Mouse (Mus musculus): Measurements from ENCODE around the gene Sspn.

Gene Sspn

DNA sequence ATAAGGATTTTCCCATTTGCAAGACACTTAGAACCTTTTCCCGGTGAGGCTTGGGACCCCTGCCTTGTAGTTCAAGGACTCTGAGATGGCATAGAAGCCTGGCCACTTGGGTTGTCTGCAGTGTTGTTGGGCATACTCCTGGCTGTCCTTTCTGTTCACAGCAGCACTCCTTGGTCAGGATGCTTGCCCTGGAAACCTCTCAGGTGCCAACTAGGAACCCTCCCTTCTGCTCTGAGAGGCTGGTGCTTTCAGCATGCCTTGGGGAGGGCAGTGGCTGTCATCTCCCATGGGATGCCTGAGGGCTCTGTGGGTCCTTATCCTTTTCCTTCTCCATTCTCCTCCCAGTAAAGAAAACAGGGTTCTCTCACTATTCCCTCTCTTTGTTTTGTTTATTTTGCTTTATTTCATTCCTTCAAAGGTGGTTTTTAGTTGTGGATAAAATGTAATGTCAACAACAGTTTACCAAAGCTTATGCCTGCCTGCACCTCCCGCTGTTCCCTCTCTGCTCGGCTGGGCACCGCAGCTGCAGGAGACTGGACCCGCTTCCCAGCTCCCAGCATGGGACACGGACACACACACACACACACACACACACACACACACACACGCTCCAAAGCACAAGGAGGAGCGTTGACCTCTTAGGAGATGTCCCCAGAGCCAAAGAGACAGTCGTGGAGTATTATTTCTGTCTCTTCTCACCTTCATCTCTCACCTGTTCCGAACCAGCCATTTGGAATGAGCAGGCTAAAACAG is 77.9 kb downstream of the Sspn start:
- no peak for TF ChIP-seq GATA4 (IDR thresholded peaks at IDR 0.05; ENCODE audit: insufficient replicate concordance, low read length)

DNA sequence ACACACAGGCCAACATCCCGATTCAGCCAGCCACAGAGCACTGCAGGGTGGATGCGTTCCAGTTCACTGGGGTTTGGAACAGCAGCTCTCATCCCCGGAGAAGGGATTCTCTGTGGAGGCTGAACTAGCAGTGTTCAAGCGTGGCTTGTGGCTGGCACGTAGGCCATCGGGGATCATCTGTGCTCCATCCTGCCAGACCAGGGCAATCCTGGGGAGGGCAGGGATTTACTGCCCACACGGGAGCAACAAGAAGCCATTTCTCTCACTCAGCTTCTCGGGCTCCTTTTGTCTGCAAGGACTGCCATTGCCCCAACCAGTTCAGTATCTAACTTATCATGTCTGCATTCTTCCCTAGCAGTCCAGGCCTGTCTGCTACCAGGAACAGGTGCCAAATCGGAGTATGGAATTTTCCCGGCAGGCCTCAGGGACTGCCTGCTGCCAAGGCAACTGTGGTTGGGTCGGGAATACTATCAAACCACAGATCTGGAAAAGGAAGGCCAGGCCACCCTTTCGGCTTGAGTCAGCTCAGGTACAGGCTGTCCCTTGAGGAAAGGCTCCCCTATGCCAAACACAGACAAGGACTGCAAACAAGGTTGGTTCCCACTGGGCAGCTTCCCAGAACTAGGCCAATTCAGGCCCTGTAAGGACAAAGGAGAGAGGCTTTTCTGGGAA is 78.8 kb downstream of the Sspn start:
- no peak for TF ChIP-seq GATA4 (IDR thresholded peaks at IDR 0.05; ENCODE audit: insufficient replicate concordance, low read length)

DNA sequence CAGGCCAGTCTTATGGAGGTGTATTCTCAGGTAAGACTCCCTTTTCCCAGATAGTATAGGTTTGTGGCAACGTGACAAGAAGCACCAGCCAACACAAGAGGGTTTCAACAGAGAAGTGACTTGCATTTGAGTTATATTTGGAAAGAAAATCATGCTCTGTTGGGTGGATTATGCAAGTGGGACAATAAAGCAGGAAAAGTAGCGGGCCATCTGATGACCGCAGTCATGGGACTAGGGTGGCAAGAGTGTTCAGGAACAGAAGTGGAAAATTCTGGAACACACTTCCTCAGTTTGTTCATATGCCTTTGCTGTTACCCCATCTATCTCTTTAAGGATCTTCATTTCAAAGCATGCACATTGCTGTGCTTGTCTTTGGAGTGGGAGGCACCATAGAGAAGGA is 82.9 kb downstream of the Sspn start:
- no peak for TF ChIP-seq GATA4 (IDR thresholded peaks at IDR 0.05; ENCODE audit: insufficient replicate concordance, low read length)

Data from liver, adult (tissue).